Mouse (Mus musculus): ENCODE measurements around the gene Rnf213.

DNA sequence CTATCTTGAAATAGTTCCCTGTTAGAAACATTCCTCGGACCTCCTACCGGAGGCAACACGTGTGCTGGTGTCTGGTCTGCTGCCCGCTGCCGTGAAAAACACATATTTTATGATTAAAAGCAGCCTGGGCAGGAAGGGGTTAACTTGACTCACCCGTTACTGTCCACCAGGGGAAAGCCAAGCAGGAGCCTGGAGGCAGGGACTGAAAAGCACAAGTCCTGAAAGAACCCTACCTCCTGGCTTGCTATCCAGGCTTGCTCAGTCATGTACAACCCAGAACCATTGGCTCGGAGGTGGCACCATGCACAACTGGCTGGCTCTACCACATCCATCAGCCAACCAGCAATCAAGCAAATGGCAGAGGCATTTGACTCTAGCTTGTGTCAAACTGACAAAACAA lies 140.8 kb downstream of the Rnf213 start:
- TF ChIP-seq CTCF (IDR thresholded peaks at IDR 0.05; ENCODE audit: insufficient read depth, low read depth, low read length) (no peak), POLR2A (IDR thresholded peaks at IDR 0.05; ENCODE audit: insufficient read depth, low read depth, low read length) (no peak)
